Mouse (Mus musculus) embryonic stem cell, embryonic (primary cell): ENCODE results near the gene Matn4.

Source experiments
- CTCF ChIA-PET, 4 experiments: fragments of 300-600 bp in 2 of 4; fragments of 350-600 bp in 2 of 4; sonication (Branson Sonifier 250); formaldehyde crosslinking; loops; one replicate each; lab custom pipeline; 2022; ENCODE audit warnings: inconsistent platforms in 2 of 4; lab: Charles Lee
- POLR2A ChIA-PET, 4 experiments: fragments of 300-600 bp in 2 of 4; fragments of 350-600 bp in 2 of 4; sonication (Branson Sonifier 250); formaldehyde crosslinking; loops; one replicate each; lab custom pipeline; 2022; ENCODE audit warnings: antibody characterized with exemption in 4 of 4, inconsistent platforms in 1 of 4; lab: Charles Lee

Matn4 gene

DNA sequence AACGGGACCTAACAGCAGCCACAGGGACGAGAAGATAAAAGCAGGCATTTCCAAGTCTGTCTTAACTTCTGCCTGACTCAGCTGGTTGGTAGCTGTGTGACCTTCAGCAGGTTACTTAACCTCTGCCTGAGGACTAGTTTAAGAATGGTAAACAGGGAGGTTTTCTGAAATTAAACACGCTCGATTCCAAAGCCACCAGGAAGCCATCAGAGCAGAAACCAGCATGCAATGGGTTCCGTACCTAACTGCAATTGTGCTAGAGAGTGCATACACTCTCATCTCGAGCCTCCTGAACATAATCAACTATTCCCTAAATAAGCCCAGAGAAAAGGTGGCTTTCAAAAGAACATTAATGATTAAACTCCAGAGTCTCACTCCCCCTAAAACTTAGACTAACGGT lies 36.8 kb upstream of the Matn4 start:
- ChIA-PET CTCF (interaction anchor here in 1 of 4 experiments (1.2 kb wide), 1 partner anchor 19 kb away, joined by 3 read pairs; the partner anchor contains the start of gene Gm20458), POLR2A (interaction anchor here (1.1 to 36.5 kb wide), 22 partner anchors 12 to 382 kb away, joined by 3 to 985 read pairs (median 18); partner anchors contain the start of genes Sys1 (in 4 of the 4), Gm20458 (in 3 of the 4), Dbndd2 (in 1 of the 4) and Matn4 (in 1 of the 4))

DNA sequence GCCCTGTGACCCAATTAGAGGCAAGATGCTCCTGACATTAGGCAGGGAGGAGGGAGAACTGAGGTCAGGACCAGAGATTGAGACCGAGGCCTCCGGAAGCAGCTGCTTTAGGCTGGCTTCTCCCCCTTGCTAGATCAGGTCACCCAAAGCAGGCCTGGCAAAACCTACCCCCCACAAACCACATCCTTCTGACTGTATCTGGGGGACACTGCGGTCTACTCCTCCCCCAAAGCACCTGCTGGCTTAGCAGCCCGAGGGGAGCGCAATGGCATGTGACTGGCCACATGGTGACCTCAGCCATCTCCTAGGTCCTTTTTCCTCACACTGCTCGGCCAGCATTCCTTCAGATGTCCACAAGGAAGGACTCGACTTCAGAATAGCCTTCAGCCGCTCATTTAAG lies 36.2 kb upstream of the Matn4 start:
- ChIA-PET POLR2A (interaction anchor here (0.9 to 36.5 kb wide), 14 partner anchors 13 to 383 kb away, joined by 3 to 985 read pairs (median 76); partner anchors contain the start of genes Sys1 (in 4 of the 4), Gm20458 (in 3 of the 4), Dbndd2 (in 1 of the 4) and Matn4 (in 1 of the 4)), CTCF (interaction anchor here in 1 of 4 experiments (1.2 kb wide), 1 partner anchor 20 kb away, joined by 3 read pairs; the partner anchor contains the start of gene Gm20458)

- ChIA-PET CTCF (interaction anchor here in 1 of 4 experiments (1.7 kb wide), 1 partner anchor 14 kb away, joined by 3 read pairs; no protein-coding TSS in a partner anchor), POLR2A (interaction anchor here in 3 of 4 experiments (0.7 to 36.5 kb wide), 13 partner anchors 12 to 82 kb away, joined by 3 to 985 read pairs (median 8); partner anchors contain the start of genes Gm20458 (in 3 of the 3), Sys1 (in 3 of the 3) and Dbndd2 (in 1 of the 3))
Measured at GRCm38 (mm10) chr2:164440314-164440713, 35.4 kb upstream of the Matn4 start.

- CTCF ChIA-PET: interaction anchor here in 3 of 4 experiments (0.5 to 1.7 kb wide), 6 partner anchors 13 to 273 kb away, joined by 3 to 8 read pairs (median 3); no protein-coding TSS in a partner anchor
- POLR2A ChIA-PET: interaction anchor here (0.9 to 36.5 kb wide), 21 partner anchors 9 to 428 kb away, joined by 3 to 985 read pairs (median 5); partner anchors contain the start of genes Gm20458 (in 3 of the 4) and Sys1 (in 3 of the 4)
Measured at GRCm38 (mm10) chr2:164439001-164439421, 34.1 kb upstream of the Matn4 start.

DNA sequence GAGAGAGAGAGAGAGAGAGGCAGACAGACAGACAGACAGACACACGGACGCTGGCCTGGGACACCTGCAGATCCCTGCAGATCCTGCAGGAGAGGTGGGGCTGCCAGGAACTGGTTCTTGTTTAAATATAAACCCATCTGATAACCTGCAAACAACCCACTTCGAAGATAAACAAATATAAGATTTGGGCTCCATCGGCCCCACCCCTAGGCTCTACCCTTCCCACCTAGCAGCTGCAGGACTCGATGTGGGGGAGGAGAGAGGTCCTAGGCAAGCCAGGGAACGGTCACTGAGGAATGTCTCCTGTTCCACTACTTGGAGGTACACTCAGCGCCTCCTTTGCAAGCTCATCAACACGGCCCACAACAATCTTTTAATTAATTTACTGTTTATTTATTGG lies 33.3 kb upstream of the Matn4 start:
- ChIA-PET CTCF (interaction anchor here (0.5 to 1.7 kb wide), 6 partner anchors 12 to 32 kb away, joined by 3 to 11 read pairs (median 4); no protein-coding TSS in a partner anchor), POLR2A (interaction anchor here (0.6 to 36.5 kb wide), 21 partner anchors 10 to 1531 kb away, joined by 3 to 985 read pairs (median 5); partner anchors contain the start of genes Gm20458 (in 3 of the 4) and Sys1 (in 2 of the 4))

DNA sequence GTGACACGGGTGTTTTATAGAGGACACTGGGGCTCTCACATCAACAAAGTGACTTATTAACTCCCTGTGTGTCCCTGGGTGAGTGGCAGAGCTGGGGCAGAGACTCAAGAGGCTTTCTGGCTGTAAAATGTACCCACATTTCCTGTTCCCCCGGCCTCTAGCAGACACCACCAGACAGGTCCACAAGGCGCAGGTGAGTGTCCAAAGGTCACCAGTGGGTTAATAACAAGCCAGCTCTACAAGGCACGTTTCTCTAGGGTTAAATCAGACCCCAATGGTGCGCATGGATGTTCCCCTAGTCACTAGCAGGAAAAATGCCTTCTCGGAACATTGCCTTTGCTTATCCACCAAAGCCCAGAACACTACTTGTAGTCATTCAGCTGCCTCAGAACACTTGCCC lies 32.8 kb upstream of the Matn4 start:
- POLR2A ChIA-PET: interaction anchor here in 3 of 4 experiments (0.6 to 36.5 kb wide), 15 partner anchors 9 to 1531 kb away, joined by 3 to 985 read pairs (median 5); partner anchors contain the start of genes Gm20458 (in 2 of the 3) and Sys1 (in 2 of the 3)
- CTCF ChIA-PET: interaction anchor here in 3 of 4 experiments (0.5 to 1.2 kb wide), 3 partner anchors 28 to 167 kb away, joined by 3 to 11 read pairs (median 4); no protein-coding TSS in a partner anchor

DNA sequence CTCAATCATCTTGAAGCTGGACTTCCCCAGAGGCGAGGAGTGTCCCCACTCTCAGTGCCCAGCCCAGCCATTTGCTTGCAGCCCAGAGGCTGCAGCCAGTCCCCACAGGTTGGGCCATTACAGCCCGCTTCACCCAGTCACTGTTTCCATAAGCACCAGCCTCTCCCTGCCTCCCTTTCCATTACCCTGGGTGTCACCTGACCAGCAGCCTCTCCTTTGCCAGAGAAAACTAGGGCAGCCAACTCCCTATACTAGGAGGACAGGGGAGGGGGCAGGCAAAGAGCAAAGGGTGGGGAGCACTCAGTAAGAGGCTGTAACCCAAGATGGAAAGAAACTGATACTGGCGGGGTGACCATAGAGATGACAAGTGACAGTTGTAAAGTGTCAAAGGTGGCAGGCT lies 32.0 kb upstream of the Matn4 start:
- POLR2A ChIA-PET: interaction anchor here in 3 of 4 experiments (0.5 to 36.5 kb wide), 8 partner anchors 7 to 445 kb away, joined by 3 to 985 read pairs (median 6); partner anchors contain the start of genes Gm20458 (in 2 of the 3), Sys1 (in 2 of the 3) and Sdc4 (in 1 of the 3)
- CTCF ChIA-PET: no interaction called here

DNA sequence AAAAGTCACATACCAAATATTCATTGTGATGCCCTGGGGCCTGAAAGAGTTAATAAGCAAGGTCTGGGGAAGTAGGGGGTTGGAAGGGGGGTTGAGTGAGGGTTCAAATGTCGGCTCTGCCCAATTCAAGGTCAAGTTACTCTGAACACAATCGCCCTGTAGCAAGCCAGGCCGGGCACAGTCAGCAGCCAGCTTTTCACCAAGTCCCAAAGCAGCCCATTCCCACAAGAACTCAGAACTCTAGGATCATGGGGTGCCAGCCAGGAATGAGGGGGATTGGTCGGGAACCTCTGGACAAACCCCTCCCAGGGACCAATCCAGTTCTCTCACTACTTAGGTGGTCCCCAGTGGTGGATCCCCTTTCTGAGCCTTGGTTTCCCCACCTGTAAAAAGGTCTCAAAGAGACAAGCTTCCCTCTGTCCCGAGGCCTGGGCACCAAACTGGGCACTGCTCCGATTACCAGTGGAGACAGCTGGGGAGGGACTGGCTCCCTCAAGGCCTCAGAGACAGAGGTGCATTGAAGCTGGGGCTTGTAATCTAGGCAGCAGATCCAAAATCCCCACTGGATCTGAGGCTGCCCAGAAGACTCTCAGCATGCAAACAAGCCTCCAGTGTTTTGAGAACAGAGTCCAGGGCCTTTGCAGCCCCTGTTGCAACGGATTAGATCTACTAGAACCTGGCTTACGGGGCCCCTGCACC lies 31.4 kb upstream of the Matn4 start:
- CTCF ChIA-PET: interaction anchor here in 3 of 4 experiments (0.5 to 1.1 kb wide), 4 partner anchors 33 to 1998 kb away, joined by 3 to 5 read pairs (median 4); no protein-coding TSS in a partner anchor

DNA sequence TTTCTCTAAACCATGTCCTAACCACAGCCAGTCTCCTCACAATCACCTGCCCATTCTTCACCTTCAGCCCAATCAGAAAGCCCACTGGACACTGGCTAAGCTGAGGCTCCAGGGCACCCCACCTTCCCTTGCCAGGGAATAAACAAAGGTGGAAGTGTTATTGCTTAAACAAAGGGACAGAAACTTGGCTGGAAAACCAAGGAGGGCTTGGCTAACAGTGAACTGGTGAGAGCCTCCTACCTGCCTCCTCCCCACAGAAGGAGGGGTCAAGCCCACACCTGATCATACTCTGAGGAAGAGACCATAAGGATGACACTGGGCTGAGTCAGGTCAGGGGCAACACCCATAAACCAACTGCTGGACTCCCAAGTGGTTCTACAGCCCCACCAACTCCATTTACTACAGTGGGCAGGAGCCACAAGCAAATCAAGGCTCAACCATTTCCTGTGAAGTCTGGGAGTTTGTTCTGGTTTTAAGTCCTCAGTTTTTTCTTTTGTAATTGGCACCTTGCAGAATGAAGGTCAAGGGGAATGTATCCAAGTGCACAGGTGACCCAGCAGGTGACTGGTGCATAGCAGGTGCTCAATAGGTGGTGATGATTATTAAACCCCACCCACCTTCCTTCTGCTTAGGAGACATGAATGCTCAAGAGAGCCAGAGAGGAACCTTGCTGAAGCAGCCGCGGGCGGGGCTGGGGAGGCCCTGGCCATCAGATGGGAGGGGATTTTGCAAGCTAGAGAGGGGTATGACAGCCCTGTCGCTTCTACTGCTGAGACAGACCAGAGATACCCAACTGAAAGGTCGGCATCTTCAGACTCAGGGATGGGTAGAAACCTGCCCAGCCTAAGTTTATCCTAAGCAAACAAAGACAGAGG lies 30.5 kb upstream of the Matn4 start:
- ChIA-PET CTCF (interaction anchor here in 2 of 4 experiments (0.8 to 1.6 kb wide), 4 partner anchors 10 to 96 kb away, joined by 3 to 5 read pairs (median 4); no protein-coding TSS in a partner anchor), POLR2A (interaction anchor here in 3 of 4 experiments (0.8 to 36.5 kb wide), 8 partner anchors 6 to 21 kb away, joined by 3 to 985 read pairs (median 74); partner anchors contain the start of genes Gm20458 (in 2 of the 3), Sdc4 (in 2 of the 3) and Sys1 (in 2 of the 3))

More for the DNA sequence above, 31.4 kb upstream of the Matn4 start:
- POLR2A ChIA-PET: interaction anchor here in 3 of 4 experiments (0.5 to 36.5 kb wide), 8 partner anchors 7 to 446 kb away, joined by 3 to 985 read pairs (median 4); partner anchors contain the start of genes Gm20458 (in 2 of the 3), Sys1 (in 2 of the 3) and Sdc4 (in 1 of the 3)

- ChIA-PET POLR2A (interaction anchor here in 3 of 4 experiments (0.9 to 36.5 kb wide), 8 partner anchors 7 to 106 kb away, joined by 3 to 985 read pairs (median 142); partner anchors contain the start of genes Sdc4 (in 3 of the 3), Gm20458 (in 2 of the 3) and Sys1 (in 2 of the 3)), CTCF (interaction anchor here in 3 of 4 experiments (0.7 to 2.2 kb wide), 6 partner anchors 9 to 47 kb away, joined by 3 to 11 read pairs (median 4); no protein-coding TSS in a partner anchor)
Measured at GRCm38 (mm10) chr2:164434681-164435080, 29.7 kb upstream of the Matn4 start.

- ChIA-PET CTCF (interaction anchor here in 2 of 4 experiments (0.6 to 2.2 kb wide), 7 partner anchors 8 to 37 kb away, joined by 3 to 11 read pairs (median 4); partner anchors contain the start of gene Sdc4 (in 1 of the 2)), POLR2A (interaction anchor here (0.7 to 36.5 kb wide), 18 partner anchors 8 to 404 kb away, joined by 3 to 985 read pairs (median 8); partner anchors contain the start of genes Sdc4 (in 3 of the 4), Sys1 (in 3 of the 4) and Gm20458 (in 2 of the 4))
Measured at GRCm38 (mm10) chr2:164433278-164433895, 28.4 kb upstream of the Matn4 start.

DNA sequence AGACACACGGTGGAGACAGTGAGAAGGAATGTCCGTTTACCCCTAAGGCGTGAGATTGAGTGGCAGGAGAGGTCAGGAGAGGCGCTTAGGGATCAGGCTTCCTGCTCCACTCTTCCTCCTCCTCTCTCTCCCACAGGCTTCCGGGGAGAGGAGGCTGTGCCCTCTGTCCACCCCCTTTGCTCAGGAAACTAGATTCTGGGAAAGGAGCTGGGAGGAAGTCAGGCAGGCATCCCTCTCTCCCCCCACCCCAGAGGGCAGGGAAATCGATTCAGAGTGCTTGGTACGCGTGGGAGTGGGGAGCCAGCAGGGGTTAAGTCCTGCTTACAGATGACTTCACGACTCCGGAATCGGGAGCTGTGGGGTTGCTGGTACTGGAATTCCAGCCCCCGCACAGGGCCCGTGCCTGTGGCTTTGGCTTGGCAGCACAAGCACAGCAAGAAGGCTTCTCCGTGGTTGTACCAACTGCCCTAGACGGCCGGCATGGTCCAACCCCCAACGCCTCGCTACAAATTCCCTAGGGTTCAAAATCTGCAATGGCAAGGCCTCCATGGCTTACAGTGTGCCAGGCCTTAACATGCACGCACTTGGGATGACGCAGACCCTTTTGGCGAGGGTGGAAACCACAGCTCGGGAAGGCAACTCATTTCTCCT lies 27.7 kb upstream of the Matn4 start:
- CTCF ChIA-PET: interaction anchor here in 2 of 4 experiments (0.9 to 2.2 kb wide), 4 partner anchors 11 to 38 kb away, joined by 3 to 11 read pairs (median 4); partner anchors contain the start of gene Sdc4 (in 1 of the 2)
- POLR2A ChIA-PET: interaction anchor here (0.7 to 36.5 kb wide), 17 partner anchors 8 to 90 kb away, joined by 3 to 985 read pairs (median 9); partner anchors contain the start of genes Sdc4 (in 3 of the 4), Sys1 (in 3 of the 4) and Gm20458 (in 2 of the 4)

DNA sequence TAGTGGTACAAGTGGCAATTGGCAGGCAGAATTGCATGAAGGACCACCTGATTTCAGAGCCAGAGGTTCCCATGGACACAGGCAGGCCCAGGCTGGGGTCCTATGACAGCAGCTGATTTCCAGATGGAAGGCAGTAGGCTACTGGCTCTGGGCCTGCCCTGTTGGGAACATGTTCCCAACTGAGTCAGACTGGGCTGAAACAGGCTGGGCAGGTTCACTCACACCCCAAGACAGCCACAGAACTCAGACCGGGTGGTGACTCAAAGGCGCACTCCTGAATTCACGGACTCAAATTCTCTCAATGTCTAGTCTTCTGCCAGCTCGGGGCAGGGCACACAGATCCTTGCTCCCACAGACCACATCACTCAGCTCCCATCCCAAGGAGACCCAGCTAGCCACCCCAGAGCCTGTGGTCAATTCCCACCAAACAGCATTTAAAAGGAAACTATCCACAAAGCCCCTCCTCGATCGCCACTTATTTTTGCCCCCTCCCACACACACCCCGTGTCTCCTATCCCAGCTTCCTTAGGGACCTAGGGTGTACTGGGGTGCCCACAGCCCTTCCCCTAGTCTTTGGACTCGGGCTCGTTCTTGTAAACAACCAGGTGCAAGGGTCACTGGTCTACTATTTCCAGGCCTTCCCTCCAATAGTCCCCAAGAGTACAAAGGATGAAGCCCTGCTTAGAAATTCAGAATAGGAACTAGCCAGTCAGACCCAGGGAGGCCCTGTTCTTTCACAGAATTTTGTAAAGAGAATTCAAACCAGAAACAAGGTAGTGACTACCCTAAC lies 26.9 kb upstream of the Matn4 start:
- CTCF ChIA-PET: interaction anchor here in 1 of 4 experiments (1.5 kb wide), 1 partner anchor 39 kb away, joined by 4 read pairs; no protein-coding TSS in a partner anchor
- POLR2A ChIA-PET: interaction anchor here in 3 of 4 experiments (1.4 to 36.5 kb wide), 9 partner anchors 7 to 392 kb away, joined by 3 to 985 read pairs (median 140); partner anchors contain the start of genes Sdc4 (in 3 of the 3), Sys1 (in 3 of the 3), Gm20458 (in 2 of the 3) and Pigt (in 1 of the 3)

GRCm38 (mm10) chr2:164430697-164431096 lies 25.7 kb upstream of the Matn4 start:
- ChIA-PET POLR2A (interaction anchor here (0.7 to 36.5 kb wide), 16 partner anchors 6 to 393 kb away, joined by 3 to 985 read pairs (median 4); partner anchors contain the start of genes Sdc4 (in 3 of the 4), Gm20458 (in 2 of the 4), Sys1 (in 2 of the 4) and Acot8 (in 1 of the 4)), CTCF (interaction anchor here (0.5 to 1.8 kb wide), 19 partner anchors 11 to 970 kb away, joined by 3 to 11 read pairs (median 4); partner anchors contain the start of genes Rbpjl (in 1 of the 4), Sdc4 (in 1 of the 4), Sys1 (in 1 of the 4) and Wfdc10 (in 1 of the 4))
